Mouse (Mus musculus) MEL (cell line): ENCODE data around the gene A630010A05Rik.

Source experiments
- CTCF ChIP-seq, 3 experiments: IDR thresholded peaks in 2 of 3; conservative IDR thresholded peaks in 1 of 3; 2 replicates each; pipeline ENCODE4 v1.5.1; 2011 to 2012; ENCODE audit warnings: low read length in 3 of 3, low read depth in 2 of 3, mild to moderate bottlenecking in 2 of 3, improper control_type of control experiment in 1 of 3, inconsistent platforms in 1 of 3, mixed read lengths in 1 of 3, moderate library complexity in 1 of 3; ENCODE audit not compliant: control insufficient read depth in 1 of 3, insufficient read depth in 1 of 3, poor library complexity in 1 of 3, severe bottlenecking in 1 of 3
- EP300 ChIP-seq, 2 experiments: IDR thresholded peaks; 2 replicates each; pipeline ENCODE4 v1.6.1; 2011; ENCODE audit warnings: improper control_type of control experiment in 2 of 2, low read length in 2 of 2, low read depth in 1 of 2, mild to moderate bottlenecking in 1 of 2
- JUND ChIP-seq: IDR thresholded peaks from 2 replicates; pipeline ENCODE4 v1.6.1; 2011; ENCODE audit warnings: low read depth, mild to moderate bottlenecking, improper control_type of control experiment, low read length
- POLR2A ChIP-seq, 2 experiments: IDR thresholded peaks; 2 replicates each; pipeline ENCODE4 v1.6.1; 2011 to 2012; ENCODE audit warnings: low read length in 2 of 2, mild to moderate bottlenecking in 2 of 2, control low read depth in 1 of 2, improper control_type of control experiment in 1 of 2, low read depth in 1 of 2, moderate library complexity in 1 of 2; ENCODE audit not compliant: control insufficient read depth in 1 of 2, insufficient read depth in 1 of 2, poor library complexity in 1 of 2
- RAD21 ChIP-seq: IDR thresholded peaks from 2 replicates; pipeline ENCODE4 v1.6.1; 2011; ENCODE audit warnings: mild to moderate bottlenecking, low read depth, low read length, improper control_type of control experiment
- SMC3 ChIP-seq: IDR thresholded peaks from 2 replicates; pipeline ENCODE4 v1.6.1; 2011; ENCODE audit warnings: low read depth, low read length, improper control_type of control experiment

GRCm38 (mm10) chr16:14535766-14536165, 26.4 kb upstream of the A630010A05Rik start:
- TF ChIP-seq SMC3 (no peak), CTCF (IDR thresholded peaks at IDR 0.05 in 2 of 3, conservative IDR thresholded peaks at IDR 0.05 in 1 of 3; ENCODE audit: control insufficient read depth in 1 of 3, insufficient read depth in 1 of 3, low read depth in 2 of 3, low read length in 3 of 3, poor library complexity in 1 of 3, severe bottlenecking in 1 of 3) (no peak), RAD21 (no peak), JUND (no peak), POLR2A (IDR thresholded peaks at IDR 0.05; ENCODE audit: control insufficient read depth in 1 of 2, insufficient read depth in 1 of 2, low read depth in 1 of 2, low read length in 2 of 2, poor library complexity in 1 of 2) (no peak), EP300 (IDR thresholded peaks at IDR 0.05; ENCODE audit: low read depth in 1 of 2, low read length in 2 of 2) (peak in 1 of 2 experiments; percentile 60; a peak in 2 of 4 replicates)
